Mouse (Mus musculus) hindlimb bud, embryonic 11.5 days (tissue): ENCODE results near the gene Cep128.

Experiments
- DNase-seq: peaks from one replicate; pipeline ENCODE4 v3.0.0-alpha.2; 2012; ENCODE audit warnings: low read depth, low spot score; ENCODE audit errors: extremely low spot score

Gene Cep128

GRCm38 (mm10) chr12:91064368-91064999 lies 319.7 kb downstream of the Cep128 start:
- no peak for DNase-seq

- DNase-seq, result no peak
Measured at GRCm38 (mm10) chr12:91063337-91064015, 320.7 kb downstream of the Cep128 start.

GRCm38 (mm10) chr12:91062681-91063080 lies 321.5 kb downstream of the Cep128 start:
- no peak for DNase-seq

- DNase-seq, result no peak
Measured at GRCm38 (mm10) chr12:91059704-91060318, 324.4 kb downstream of the Cep128 start.

GRCm38 (mm10) chr12:91056885-91057284 lies 327.3 kb downstream of the Cep128 start:
- no peak for DNase-seq

- no peak for DNase-seq
Measured at GRCm38 (mm10) chr12:91052301-91052700, 331.9 kb downstream of the Cep128 start.

- no peak for DNase-seq
Measured at GRCm38 (mm10) chr12:91050593-91051325, 333.4 kb downstream of the Cep128 start.

- DNase-seq, result no peak
Measured at GRCm38 (mm10) chr12:91041363-91041762, 342.8 kb downstream of the Cep128 start.

- no peak for DNase-seq
Measured at GRCm38 (mm10) chr12:91040267-91040905, 343.8 kb downstream of the Cep128 start.

- DNase-seq, result no peak
Measured at GRCm38 (mm10) chr12:91029116-91029515, 355.1 kb downstream of the Cep128 start.

- DNase-seq, result no peak
Measured at GRCm38 (mm10) chr12:91027681-91028080, 356.5 kb downstream of the Cep128 start.

GRCm38 (mm10) chr12:91027100-91027499 lies 357.1 kb downstream of the Cep128 start:
- no peak for DNase-seq

- DNase-seq, result no peak
Measured at GRCm38 (mm10) chr12:91015075-91015474, 369.1 kb downstream of the Cep128 start.

- no peak for DNase-seq
Measured at GRCm38 (mm10) chr12:91013043-91013442, 371.2 kb downstream of the Cep128 start.

GRCm38 (mm10) chr12:91012184-91012583 lies 372.0 kb downstream of the Cep128 start:
- no peak for DNase-seq

GRCm38 (mm10) chr12:91008736-91009135 lies 375.5 kb downstream of the Cep128 start:
- no peak for DNase-seq

GRCm38 (mm10) chr12:91008170-91008569 lies 376.0 kb downstream of the Cep128 start:
- DNase-seq, result no peak

GRCm38 (mm10) chr12:90997539-90997938 lies 386.7 kb downstream of the Cep128 start:
- no peak for DNase-seq

GRCm38 (mm10) chr12:90993331-90993730 lies 390.9 kb downstream of the Cep128 start:
- DNase-seq, result no peak

GRCm38 (mm10) chr12:90987782-90988181 lies 396.4 kb downstream of the Cep128 start:
- no peak for DNase-seq

GRCm38 (mm10) chr12:90987259-90987658 lies 396.9 kb downstream of the Cep128 start:
- no peak for DNase-seq
